Mouse (Mus musculus) urinary bladder, postnatal 14 days (tissue): Measurements from ENCODE around the gene Krr1.

Source experiments
- DNase-seq: peaks from one replicate; pipeline ENCODE4 v3.0.0; 2021; ENCODE audit warnings: low spot score

Gene Krr1

GRCm38 (mm10) chr10:111972542-111973361 is at the start of gene Krr1:
Gene Krr1, plus strand, starts transcription at chr10:111972664.
- peak; percentile 84 for DNase-seq

DNA sequence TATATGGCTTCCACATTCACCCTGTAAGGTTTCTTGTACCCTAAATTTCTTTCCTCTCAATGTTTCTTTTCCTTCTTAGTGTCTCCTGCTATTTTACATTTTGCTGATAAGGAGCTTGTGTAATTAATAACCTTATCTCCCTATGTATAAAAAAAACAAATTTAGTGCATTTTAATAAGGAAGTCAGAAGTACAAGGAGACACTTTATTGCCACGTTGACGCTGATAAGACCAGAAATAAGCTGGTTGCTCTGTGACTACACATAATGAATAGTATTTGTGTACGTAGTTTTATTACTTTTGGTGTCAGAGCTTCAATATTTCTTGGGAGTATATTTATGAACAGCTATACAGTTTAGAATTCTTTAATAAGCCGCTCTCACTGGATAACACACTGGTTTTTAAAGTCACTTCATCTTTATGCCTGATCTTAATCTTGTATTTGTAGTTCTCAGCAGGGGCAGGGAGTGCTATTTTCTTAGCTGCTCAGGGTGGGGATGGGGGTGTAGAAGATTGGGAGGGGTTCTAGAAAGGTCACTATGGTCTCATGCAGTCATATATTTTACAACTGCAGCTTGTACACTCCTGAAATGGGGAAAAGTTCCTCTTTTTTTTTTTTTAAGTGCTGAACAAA is 48.8 kb upstream of the Krr1 start:
- DNase-seq: no peak

DNA sequence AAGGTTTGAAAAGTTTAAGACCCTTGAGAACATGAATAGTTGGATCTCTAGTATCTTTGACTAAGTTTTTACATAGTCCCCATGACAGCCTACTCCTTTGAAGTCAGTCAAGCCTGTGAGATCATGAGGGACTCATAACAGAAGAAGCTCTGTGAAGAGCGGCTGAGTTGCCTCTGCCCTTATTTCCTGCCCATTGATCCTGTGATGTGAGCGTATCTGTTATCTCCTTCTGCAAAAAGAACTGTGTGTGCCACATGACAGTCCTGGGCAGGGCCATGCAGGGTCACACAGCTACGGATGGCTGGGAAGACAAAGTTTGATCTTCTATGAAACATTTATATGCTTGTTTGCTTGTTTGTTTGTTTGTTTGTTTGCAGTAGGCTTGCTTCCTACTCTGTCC is 48.3 kb upstream of the Krr1 start:
- no peak for DNase-seq

GRCm38 (mm10) chr10:111924716-111925488 is 47.6 kb upstream of the Krr1 start:
- no peak for DNase-seq

DNA sequence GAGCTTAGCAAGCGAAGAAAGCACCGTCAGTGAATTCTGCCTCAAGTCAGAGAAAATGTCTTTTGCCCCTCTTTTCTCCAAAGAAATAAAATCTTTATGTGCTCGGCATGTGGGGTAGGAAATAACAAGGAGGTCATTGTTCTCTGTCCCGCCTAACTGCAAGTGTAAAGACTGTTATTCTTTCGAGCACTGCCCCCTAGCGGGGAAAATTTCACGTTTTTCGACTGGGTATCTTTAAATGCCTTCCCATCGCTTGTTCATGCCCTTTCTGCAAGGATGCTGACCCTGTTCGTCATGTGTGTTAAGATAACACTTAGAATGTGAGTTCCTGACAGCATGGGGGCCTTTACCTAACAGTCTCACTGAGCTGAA is 47.0 kb upstream of the Krr1 start:
- DNase-seq: peak; percentile 95

DNA sequence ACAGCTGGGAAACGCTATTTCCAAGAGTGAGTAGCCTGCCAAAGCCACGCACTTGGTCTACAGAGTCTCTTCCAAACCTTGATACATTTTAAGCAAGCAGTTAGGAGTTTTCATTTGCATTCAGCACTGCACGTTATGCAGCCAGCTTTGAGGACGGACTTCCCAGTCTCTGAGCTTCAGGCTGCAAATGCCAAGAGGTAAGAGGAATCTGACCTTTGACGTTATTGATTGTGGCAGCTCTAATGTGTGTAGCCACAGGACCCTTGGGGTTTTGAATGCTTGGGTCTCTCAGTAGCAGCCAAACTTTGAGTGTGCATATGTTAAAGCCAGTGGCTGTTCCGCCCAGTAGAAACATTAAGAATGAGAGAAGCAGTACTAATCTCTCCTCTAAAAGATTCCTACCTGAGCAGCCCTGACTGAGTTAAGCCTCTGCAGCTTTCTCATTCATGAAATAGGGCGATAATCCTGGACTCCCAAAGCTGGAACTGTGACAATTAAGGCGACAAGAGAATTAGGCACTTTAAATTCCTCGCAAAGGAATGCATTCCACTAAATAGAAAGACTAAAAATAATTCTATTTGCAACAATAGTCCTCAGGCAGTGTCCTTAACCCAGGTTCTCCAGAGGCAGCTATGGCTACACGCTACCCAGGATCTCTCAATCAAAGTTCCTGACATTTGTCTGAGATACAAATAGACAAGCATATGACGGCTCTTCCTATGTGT is 39.7 kb upstream of the Krr1 start:
- DNase-seq: no peak

DNA sequence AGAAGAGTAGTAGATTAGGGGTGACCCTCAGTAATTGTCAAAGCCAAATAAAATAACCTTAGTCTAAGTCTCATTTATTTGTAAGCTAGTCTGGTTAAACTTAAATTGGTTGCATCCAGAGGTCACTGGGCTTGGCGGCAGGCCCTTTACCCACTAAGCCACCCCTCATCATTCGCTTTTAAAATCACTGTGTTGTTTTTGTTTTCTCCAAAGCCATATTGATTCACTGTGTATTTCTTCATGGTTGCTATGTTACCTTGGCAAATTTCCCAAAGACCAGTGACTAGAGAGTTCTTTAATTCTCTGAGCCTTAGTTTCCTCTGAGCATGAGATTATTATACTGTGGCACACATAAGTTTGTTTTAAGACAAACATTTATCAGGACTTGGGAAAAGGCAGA is 37.3 kb upstream of the Krr1 start:
- DNase-seq: no peak

- DNase-seq: no peak
These were observed 36.4 kb upstream of the Krr1 start for GRCm38 (mm10) chr10:111936021-111936420.

- peak; percentile 50 for DNase-seq
These were observed 35.8 kb upstream of the Krr1 start for GRCm38 (mm10) chr10:111936491-111937145.

DNA sequence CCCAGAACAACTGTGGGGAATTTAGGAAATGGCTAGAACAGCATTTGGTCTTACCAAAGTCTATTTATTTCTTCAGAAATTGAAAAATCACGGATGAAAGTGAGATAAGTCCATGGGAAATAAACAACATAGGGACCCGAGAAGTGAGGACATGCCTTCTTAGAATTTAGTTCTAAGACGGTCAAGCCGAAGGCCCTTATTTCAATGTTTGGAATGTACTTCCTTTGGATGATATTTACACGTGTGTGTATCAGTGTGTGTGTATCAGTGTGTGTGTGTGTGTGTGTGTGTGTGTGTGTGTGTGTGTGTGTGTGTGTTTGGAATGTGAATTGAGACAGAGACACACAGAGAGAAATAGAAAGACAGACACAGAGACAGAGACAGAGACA is 35.3 kb upstream of the Krr1 start:
- DNase-seq: no peak

- no peak for DNase-seq
These were observed 29.4 kb upstream of the Krr1 start for GRCm38 (mm10) chr10:111943026-111943425.

- no peak for DNase-seq
These were observed 26.9 kb upstream of the Krr1 start for GRCm38 (mm10) chr10:111945563-111945962.

DNA sequence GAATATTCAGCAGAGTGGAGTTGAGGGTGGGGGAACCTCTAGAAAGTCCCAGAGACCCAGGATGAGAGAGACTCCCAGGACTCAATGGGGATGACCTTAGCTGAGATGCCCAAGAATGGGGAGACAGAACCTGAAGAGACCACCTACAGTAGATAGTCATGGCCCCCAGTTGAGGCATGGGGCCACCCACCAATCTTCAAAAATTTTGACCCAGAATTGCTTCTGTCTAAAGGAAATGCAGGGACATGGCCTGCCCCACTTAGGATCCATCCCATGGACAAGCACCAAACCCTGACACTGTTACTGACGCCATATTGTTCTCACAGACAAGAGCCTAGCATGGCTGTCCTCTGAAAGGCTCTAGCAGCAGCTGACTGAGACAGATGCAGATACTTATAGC is 24.4 kb upstream of the Krr1 start:
- DNase-seq: no peak

DNA sequence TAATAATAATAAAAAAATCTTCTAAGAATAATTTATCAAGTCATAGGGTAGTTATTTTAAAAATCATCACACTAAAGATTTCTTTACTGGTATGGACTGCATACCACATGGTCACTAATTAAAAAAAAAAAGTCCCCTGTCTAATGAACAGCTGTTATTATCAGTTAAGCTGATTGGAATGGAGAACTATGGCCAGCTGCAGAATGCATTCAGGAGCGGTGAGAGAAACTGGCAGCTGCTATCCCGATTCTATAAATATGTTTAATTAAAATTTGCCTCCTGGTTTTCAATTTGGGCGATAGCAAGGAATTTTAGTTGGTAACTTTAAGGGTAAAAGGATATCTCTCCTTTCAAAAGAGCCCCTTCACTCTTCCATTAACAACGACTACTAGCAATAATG is 23.5 kb upstream of the Krr1 start:
- no peak for DNase-seq

- DNase-seq: no peak
These were observed 16.6 kb upstream of the Krr1 start for GRCm38 (mm10) chr10:111955836-111956235.

DNA sequence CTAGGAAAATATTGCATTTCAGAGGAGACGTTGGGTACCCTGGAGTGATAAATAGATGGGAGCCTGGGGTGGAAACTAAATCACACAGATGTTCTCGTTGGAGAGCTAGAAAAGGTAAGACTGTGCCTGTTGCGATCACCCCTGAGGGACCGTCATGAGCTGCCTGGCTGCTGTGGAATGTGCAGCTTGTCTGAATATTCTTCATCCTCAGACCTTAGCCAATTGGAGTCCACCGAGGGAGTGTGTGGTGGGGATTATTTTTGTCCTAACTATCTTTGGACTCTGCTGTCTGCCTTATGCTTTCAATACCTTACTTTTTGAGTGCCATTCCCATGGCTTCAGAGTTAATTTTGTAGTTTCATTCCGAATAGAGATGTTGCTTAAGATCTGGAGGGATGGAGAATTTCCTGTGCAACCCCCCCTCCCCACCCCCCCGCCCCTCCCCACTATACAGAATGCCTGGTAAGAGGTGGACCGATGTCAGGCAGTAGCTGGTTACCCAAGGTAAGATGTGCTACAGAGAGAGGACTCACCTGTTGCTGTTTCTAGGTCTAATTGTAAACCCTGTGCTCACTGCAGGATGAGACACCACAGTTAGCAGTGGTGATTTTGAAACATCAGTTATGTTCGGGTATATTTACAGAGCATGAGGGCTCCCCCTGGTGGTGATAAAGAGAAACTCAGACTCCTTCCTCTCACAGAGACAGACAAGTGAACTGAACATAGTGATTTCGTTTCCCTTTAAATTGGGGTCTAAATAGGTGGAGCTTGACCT is 15.0 kb upstream of the Krr1 start:
- DNase-seq: peak; percentile 59

DNA sequence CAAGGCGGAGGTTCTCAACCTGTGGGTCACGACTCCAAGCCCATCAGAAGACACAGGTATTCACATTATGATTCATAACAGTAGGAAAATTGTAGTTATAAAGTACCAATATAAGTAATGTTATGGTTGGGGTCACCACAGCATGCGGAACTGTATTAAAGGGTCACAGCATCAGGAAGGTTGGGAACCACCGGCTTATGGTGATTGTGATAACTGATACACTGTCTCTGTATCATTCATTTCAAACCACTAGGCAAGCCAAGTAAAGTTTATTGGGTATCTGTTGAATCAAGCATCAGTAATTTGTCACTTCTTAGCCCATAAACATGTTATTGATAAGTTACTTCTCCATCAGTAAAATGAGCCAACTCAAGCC is 14.4 kb upstream of the Krr1 start:
- DNase-seq: no peak

DNA sequence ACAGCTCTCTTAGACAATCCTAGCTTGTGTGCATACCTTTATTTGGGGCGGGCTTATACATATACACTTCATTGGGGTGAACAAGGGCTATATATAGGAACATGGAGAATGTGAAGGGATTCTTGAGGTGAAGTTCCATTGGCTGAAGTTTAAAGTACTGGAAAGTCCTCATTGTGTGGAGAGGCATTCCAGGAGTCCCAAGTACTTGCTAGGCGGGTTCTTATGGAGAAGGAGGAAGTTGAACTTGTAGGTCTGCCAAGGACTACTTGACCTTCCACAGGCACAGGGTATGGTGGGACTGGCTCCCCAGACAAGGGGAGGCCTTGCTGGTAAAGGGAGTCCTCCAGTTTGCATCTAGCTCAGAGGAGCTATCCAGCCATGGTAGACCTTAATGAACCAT is 13.1 kb upstream of the Krr1 start:
- no peak for DNase-seq

DNA sequence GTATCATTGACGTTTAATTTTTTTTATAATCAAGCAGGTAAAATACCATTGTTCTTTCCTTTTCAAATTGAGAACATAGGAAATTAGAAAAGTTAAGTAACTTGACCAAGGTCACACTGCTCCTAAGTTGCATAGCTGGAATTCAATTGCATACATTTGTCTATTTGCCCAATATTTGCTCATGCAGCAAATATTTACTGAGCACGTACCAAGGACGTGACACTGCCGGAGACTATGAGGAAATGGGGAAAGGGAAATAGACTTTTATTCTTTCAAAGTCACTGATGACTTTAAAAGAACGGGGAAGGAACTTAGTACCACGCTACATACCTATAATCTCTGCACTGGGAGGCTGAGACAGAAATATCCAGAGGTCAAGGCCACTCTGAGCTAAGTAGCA is 12.0 kb upstream of the Krr1 start:
- DNase-seq: no peak

DNA sequence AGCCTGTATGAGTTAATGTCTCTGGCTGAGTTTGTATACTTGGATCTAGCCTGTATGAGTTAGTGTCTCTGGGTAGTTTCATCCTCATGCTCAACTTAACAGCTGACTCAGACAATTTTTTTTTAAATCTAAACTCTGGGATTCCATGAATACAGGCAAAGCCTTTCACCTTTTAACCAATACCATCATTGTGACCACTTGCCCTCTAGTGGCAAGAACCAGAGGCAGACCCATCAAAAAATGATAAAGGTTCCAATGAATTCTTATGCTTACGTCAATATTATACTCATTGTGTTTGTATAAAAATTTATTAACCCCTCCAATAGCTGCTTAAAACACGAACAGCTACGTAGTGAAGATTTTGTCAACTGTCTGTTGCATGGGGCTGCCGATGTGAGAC is 6.1 kb upstream of the Krr1 start:
- DNase-seq: no peak

GRCm38 (mm10) chr10:111971929-111972328 is 535 bp upstream of the Krr1 start:
- DNase-seq: no peak
